17 mouse cellular contexts compared by ENCODE assay signal in the genomic region with DNA sequence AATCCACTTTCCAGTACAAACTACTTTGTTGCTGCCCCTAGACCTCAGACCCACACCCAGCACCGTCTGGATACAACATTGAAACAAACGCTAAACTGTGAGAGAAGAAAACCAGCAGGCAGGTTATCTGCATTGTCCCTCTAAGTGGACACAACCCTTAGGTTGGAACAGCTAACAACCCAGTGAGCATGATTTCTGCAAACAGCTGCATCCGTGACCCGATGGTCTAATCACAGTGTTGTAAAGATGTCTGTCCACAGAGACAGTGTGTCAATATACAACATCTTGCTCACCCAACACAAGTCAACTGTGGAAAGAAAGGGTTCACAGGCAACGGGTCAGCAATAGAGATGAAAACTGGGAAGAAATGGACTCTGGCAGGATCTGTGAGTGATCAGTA. TPM values are rescaled to one million over a fixed set of nuclear protein-coding genes. Genes with fewer than 3 reads are reported as not detected.
DNase-seq lines count a peak whose midpoint lies in the region; ATAC-seq lines count a peak whose summit lies in the region.
"Had no signal": no experiment of that assay in that cellular context is flagged by ENCODE, and none has a peak within 500 bp of the region (broad histone marks: within the 10 kb centered on the region; RNA-seq: fewer than 3 reads in every experiment).

No protein-coding gene starts in this region.

- H3K9ac ChIP-seq in heart, embryonic 13.5 days = peak overlapping the region; percentile 37; the same call in 1 of the 2 replicates
- H3K9ac ChIP-seq in midbrain, embryonic 11.5 days (ENCODE audit: low read length) = no peak overlapping the region
- no peak overlapping the region for H3K9ac ChIP-seq in midbrain, embryonic 15.5 days
- 0 out of 2 replicates have a peak overlapping the region, but pooled peaks have one; percentile 6 for H3K9ac ChIP-seq in intestine, embryonic 16.5 days (ENCODE audit: low read depth, low read length)
- H3K9ac ChIP-seq: embryonic facial prominence, embryonic 15.5 days; liver, embryonic 13.5 days had no signal

- H3K4me3 ChIP-seq in heart, embryonic 13.5 days = peak overlapping the region; percentile 73
- no peak overlapping the region for H3K4me3 ChIP-seq in midbrain, embryonic 11.5 days (ENCODE audit: low read depth, low read length)
- no peak overlapping the region for H3K4me3 ChIP-seq in midbrain, embryonic 15.5 days
- peak overlapping the region; percentile 10 for H3K4me3 ChIP-seq in intestine, embryonic 16.5 days (ENCODE audit: low read length)
- H3K4me3 ChIP-seq: embryonic facial prominence, embryonic 15.5 days; liver, embryonic 13.5 days had no signal

- ATAC-seq in heart, embryonic 13.5 days (ENCODE audit: extremely low read depth, insufficient number of reproducible peaks, low FRiP score, low TSS enrichment) = no peak
- ATAC-seq in midbrain, embryonic 11.5 days (ENCODE audit: low FRiP score) = no peak
- ATAC-seq in midbrain, embryonic 15.5 days (replicated peaks) = no peak
- no peak for ATAC-seq in intestine, embryonic 16.5 days
- ATAC-seq: CD4-positive, CD25-positive, alpha-beta regulatory T cell, adult 4 months; midbrain, embryonic 16.5 days had no signal

- peaks cover 5% of the 10 kb centered on the region; the same call in 1 of the 2 replicates for H3K9me3 ChIP-seq in heart, embryonic 13.5 days
- H3K9me3 ChIP-seq in midbrain, embryonic 11.5 days (ENCODE audit: control insufficient read depth, low read length) = no peaks in the 10 kb centered on the region; the same call in 1 of the 2 replicates
- H3K9me3 ChIP-seq in midbrain, embryonic 15.5 days = no peaks in the 10 kb centered on the region
- no peaks in the 10 kb centered on the region for H3K9me3 ChIP-seq in intestine, embryonic 16.5 days (ENCODE audit: control insufficient read depth, low read length)
- H3K9me3 ChIP-seq: embryonic facial prominence, embryonic 15.5 days; liver, embryonic 13.5 days had no signal

- H3K36me3 ChIP-seq in heart, embryonic 13.5 days = no peaks in the 10 kb centered on the region
- H3K36me3 ChIP-seq in midbrain, embryonic 11.5 days (ENCODE audit: control insufficient read depth, insufficient read depth, low read length) = no peaks in the 10 kb centered on the region
- no peaks in the 10 kb centered on the region for H3K36me3 ChIP-seq in midbrain, embryonic 15.5 days (replicated peaks)
- no peaks in the 10 kb centered on the region for H3K36me3 ChIP-seq in intestine, embryonic 16.5 days (ENCODE audit: control insufficient read depth, insufficient read depth, low read length)
- H3K36me3 ChIP-seq: embryonic facial prominence, embryonic 15.5 days; G1E; liver, embryonic 13.5 days had no signal

- peaks cover 43% of the 10 kb centered on the region for H3K27me3 ChIP-seq in heart, embryonic 13.5 days (replicated peaks)
- peaks cover 21% of the 10 kb centered on the region for H3K27me3 ChIP-seq in midbrain, embryonic 11.5 days (ENCODE audit: control insufficient read depth, insufficient read depth, low read length)
- H3K27me3 ChIP-seq in midbrain, embryonic 15.5 days (replicated peaks) = peaks cover 30% of the 10 kb centered on the region
- H3K27me3 ChIP-seq in intestine, embryonic 16.5 days (replicated peaks; ENCODE audit: control insufficient read depth, insufficient read depth, low read length) = 0 out of 2 replicates have a peak, but pooled peaks cover 4% of the 10 kb centered on the region

- DNase-seq in heart, postnatal 36 days = no peak
- DNase-seq in midbrain, embryonic 11.5 days (ENCODE audit: low spot score, missing footprints) = peak; percentile 89
- no peak for DNase-seq in layer of hippocampus, postnatal 36 days
- no peak for DNase-seq in kidney, adult 18-20 months
- DNase-seq: cerebellum, adult 9-11 months; gastrocnemius, postnatal 10 days; liver, embryonic 13.5 days; right cerebral cortex, adult 18-20 months; thymus, postnatal 25 days had no signal

- peak overlapping the region; percentile 97 for H3K4me2 ChIP-seq in heart, embryonic 13.5 days
- H3K4me2 ChIP-seq in midbrain, embryonic 11.5 days = no peak overlapping the region
- no peak overlapping the region for H3K4me2 ChIP-seq in midbrain, embryonic 15.5 days
- H3K4me2 ChIP-seq in intestine, embryonic 16.5 days (ENCODE audit: low read depth, low read length) = peak overlapping the region; percentile 81
- H3K4me2 ChIP-seq: embryonic facial prominence, embryonic 15.5 days; liver, embryonic 13.5 days had no signal

- peaks cover 30% of the 10 kb centered on the region for H3K4me1 ChIP-seq in heart, embryonic 13.5 days
- H3K4me1 ChIP-seq in midbrain, embryonic 11.5 days (ENCODE audit: control insufficient read depth, insufficient read depth, low read length) = peaks cover 12% of the 10 kb centered on the region
- peaks cover 16% of the 10 kb centered on the region for H3K4me1 ChIP-seq in midbrain, embryonic 15.5 days
- H3K4me1 ChIP-seq in intestine, embryonic 16.5 days (ENCODE audit: control insufficient read depth, insufficient read depth, low read length) = peaks cover 11% of the 10 kb centered on the region

- peak overlapping the region; percentile 77 for H3K27ac ChIP-seq in heart, embryonic 13.5 days (replicated peaks)
- no peak overlapping the region for H3K27ac ChIP-seq in midbrain, embryonic 11.5 days (ENCODE audit: low read depth, low read length)
- H3K27ac ChIP-seq in midbrain, embryonic 15.5 days = no peak overlapping the region
- H3K27ac ChIP-seq in intestine, embryonic 16.5 days (ENCODE audit: low read length) = peak overlapping the region; percentile 35
- H3K27ac ChIP-seq: embryonic facial prominence, embryonic 15.5 days; kidney, postnatal 0 days; liver, embryonic 13.5 days had no signal

- 22% methylated on average over 5 of the region's 5 CpGs for WGBS in heart, embryonic 13.5 days
- 59% methylated on average over 5 of the region's 5 CpGs for WGBS in midbrain, embryonic 11.5 days
- 51% methylated on average over 5 of the region's 5 CpGs for WGBS in midbrain, embryonic 15.5 days
- WGBS in intestine, embryonic 16.5 days = 34% methylated on average over 5 of the region's 5 CpGs

- intact Hi-C loops in heart, postnatal 36 days (cut with DNase I) = no loop called here

RNA-seq across cellular contexts. Expression of a gene that starts 1.8 kb away (rescaled TPM):
- 1.2 and 1.7 TPM in 2 replicates for polyA plus RNA-seq in heart, embryonic 13.5 days (2015; fragmentation: Nextera tagmentation; extraction: Ambion mirVana)
- total RNA-seq in heart, postnatal 36 days (2021) = 1 to 10 TPM; 2.8 to 3.0 TPM
- polyA plus RNA-seq in midbrain, embryonic 11.5 days (2014; fragmentation: Nextera tagmentation; extraction: Ambion mirVana) = 2.8 and 3.4 TPM in 2 replicates
- 12.7 and 14.1 TPM in 2 replicates for polyA plus RNA-seq in midbrain, embryonic 15.5 days (2015; fragmentation: Nextera tagmentation; extraction: Ambion mirVana)
- 3.5 and 4.3 TPM in 2 replicates for polyA plus RNA-seq in intestine, embryonic 16.5 days (2015; fragmentation: Nextera tagmentation; extraction: Ambion mirVana)
- total RNA-seq in layer of hippocampus, postnatal 36 days (2021) = 10 to 100 TPM; 32.2 to 41.7 TPM
- polyA plus RNA-seq: G1E had no signal

RNA-seq across cellular contexts. Expression of a gene that starts 15.6 kb away (rescaled TPM):
- polyA plus RNA-seq in heart, embryonic 13.5 days (2015; fragmentation: Nextera tagmentation; extraction: Ambion mirVana) = 29.9 and 30.4 TPM in 2 replicates
- total RNA-seq in heart, postnatal 36 days (2021) = 10 to 100 TPM; 82.1 to 83.5 TPM
- polyA plus RNA-seq in midbrain, embryonic 11.5 days (2014; fragmentation: Nextera tagmentation; extraction: Ambion mirVana) = 35.9 and 37.3 TPM in 2 replicates
- polyA plus RNA-seq in midbrain, embryonic 15.5 days (2015; fragmentation: Nextera tagmentation; extraction: Ambion mirVana) = 38.8 and 40.7 TPM in 2 replicates
- polyA plus RNA-seq in intestine, embryonic 16.5 days (2015; fragmentation: Nextera tagmentation; extraction: Ambion mirVana) = 43.3 and 50.4 TPM in 2 replicates
- 10 to 100 TPM; 77.8 to 80.3 TPM for total RNA-seq in layer of hippocampus, postnatal 36 days (2021)

Comparison
In these comparisons a context has a peak if more than half of its experiments do, and no peak if none do; other contexts are left out.
1. H3K27ac ChIP-seq: peak in heart, embryonic 13.5 days (single experiment) and intestine, embryonic 16.5 days (single experiment); none in midbrain, embryonic 11.5 days (single experiment) and midbrain, embryonic 15.5 days (single experiment).
2. H3K4me2 ChIP-seq: peak in heart, embryonic 13.5 days (single experiment) and intestine, embryonic 16.5 days (single experiment); none in midbrain, embryonic 11.5 days (single experiment) and midbrain, embryonic 15.5 days (single experiment).
3. H3K4me3 ChIP-seq: peak in heart, embryonic 13.5 days (single experiment) and intestine, embryonic 16.5 days (single experiment); none in midbrain, embryonic 11.5 days (single experiment) and midbrain, embryonic 15.5 days (single experiment).
4. H3K9ac ChIP-seq: peak in heart, embryonic 13.5 days (single experiment) and intestine, embryonic 16.5 days (single experiment); none in midbrain, embryonic 11.5 days (single experiment) and midbrain, embryonic 15.5 days (single experiment).